Mouse (Mus musculus) cerebellum, postnatal 25 days (tissue): ENCODE measurements at regions not wholly inside any gene's neighbourhood (a gene's known extent, or its start where the extent isn't known, plus 50 kb on each side); places are given as distances from the start of the nearest gene placed in this dataset.
A peak's percentile ranks its signal among the peaks of the same experiment; 100 is the strongest.

Source experiments
- DNase-seq, 2 experiments: peaks; one replicate each; pipeline ENCODE4 v3.0.0; 2021; ENCODE audit warnings: mixed read lengths in 2 of 2

DNA sequence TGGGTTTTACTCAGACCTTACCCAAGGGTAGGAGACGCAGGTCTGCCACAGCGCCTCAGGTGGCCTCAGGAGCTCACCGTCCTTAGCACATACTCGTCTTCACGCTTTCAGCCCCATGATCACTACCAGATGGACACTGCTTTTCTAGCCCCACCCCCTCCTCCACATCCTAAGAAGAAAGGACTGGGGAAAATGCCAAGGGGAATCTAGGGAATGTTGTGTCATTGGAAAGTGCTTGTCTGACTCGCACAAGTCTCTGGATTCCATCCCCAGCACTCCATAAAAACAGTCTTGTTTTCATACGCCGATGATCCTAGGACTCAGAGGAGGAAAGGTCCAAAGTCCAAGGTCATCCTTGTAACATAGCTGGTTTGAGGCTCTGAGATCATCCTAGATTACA lies 192.4 kb upstream of the Noct start:
- no peak for DNase-seq

- no peak for DNase-seq
Observed at GRCm38 (mm10) chr3:51033292-51033691, 191.0 kb upstream of the Noct start.

DNA sequence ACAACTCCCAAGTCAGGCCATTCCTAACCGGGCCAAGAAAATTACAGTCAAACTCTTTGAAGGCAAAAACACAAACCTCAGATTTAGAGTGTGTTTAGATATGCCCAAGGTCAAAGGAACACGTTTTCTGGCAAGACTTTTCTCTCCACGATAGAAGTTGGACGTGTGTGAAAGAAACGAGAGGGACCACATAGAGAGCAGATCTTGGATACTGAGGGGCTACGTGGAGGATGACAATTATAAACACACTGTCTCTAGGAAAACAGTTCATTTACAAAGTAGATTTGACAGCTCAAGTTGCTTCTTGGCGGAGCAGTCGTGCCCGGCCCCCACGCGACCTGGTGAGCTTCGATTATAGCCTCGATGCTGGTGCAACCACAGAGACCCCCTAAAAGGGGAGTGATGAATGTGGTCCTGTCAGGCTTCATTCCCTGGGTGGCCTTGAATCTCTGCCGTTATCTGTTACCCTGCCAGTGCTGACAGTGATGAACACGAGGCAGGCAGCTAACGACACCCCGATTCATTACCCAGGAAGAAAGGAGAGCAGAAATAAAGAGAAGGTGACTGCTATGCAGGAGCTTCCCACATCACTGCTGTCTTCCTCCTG lies 187.4 kb upstream of the Noct start:
- no peak for DNase-seq

- DNase-seq, result no peak
Observed at GRCm38 (mm10) chr3:51042223-51042846, 181.9 kb upstream of the Noct start.

DNA sequence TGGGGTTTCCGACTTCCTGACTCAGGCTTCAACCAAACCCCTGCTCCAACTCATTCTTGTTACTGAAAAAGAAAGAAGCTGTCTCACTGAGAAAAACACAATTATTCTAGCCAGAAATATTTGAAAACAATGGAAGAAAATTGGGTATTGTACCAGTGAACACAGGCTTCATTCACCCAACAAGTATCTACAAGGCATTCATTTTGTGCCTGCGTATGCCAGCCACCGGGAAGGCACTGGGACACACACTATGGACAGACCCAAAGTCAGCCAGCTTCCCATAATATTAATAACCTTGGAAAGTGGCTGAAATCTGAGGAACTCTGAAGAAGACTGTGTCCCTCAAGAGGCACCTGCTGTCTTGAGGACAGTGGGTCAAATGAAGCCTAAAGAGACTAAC lies 175.5 kb upstream of the Noct start:
- DNase-seq, result no peak

- DNase-seq, result no peak
Observed at GRCm38 (mm10) chr3:51050156-51050555, 174.1 kb upstream of the Noct start.

GRCm38 (mm10) chr3:51055004-51055403 lies 169.2 kb upstream of the Noct start:
- no peak for DNase-seq

- DNase-seq, result no peak
Observed at GRCm38 (mm10) chr3:51064201-51064600, 160.0 kb upstream of the Noct start.

DNA sequence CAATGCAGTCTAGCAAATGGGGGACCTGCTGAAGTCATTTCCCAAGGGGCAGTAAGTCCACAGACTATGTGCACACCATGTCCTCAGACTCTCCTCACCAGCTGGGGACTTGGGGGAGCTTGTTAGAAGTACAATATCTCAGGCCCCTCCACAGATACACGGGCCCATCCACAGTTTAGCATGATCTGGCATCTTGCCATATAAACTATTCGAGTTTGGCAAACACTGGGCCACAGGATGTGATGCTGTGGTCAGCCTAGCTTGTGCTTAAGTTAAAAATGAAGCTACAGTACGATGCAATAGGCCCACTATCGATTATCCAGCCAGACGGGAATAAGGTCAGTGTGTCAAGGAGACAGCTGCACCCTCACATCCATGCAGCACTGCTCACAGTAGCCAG lies 157.9 kb upstream of the Noct start:
- DNase-seq, result no peak

DNA sequence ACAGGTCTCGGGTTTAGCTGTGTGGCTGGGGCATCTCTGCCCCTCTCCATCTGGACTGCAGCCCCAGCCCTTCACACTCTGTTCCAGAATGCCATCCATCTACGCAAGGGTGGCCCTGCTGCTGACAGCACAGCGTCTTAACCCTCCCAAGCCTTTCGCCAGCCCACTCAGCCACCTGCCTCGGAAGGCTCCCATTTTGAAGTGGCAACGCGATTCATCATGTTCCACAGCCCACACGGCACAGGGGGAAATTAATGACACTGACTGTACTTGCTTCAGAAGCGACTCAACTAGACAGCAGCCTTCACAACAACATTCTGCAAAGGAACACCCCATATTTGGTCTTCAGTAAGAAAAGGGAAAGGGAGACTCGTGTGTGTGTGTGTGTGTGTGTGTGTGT lies 151.8 kb upstream of the Noct start:
- DNase-seq, result no peak

GRCm38 (mm10) chr3:51073003-51073679 lies 151.1 kb upstream of the Noct start:
- DNase-seq, result no peak

DNA sequence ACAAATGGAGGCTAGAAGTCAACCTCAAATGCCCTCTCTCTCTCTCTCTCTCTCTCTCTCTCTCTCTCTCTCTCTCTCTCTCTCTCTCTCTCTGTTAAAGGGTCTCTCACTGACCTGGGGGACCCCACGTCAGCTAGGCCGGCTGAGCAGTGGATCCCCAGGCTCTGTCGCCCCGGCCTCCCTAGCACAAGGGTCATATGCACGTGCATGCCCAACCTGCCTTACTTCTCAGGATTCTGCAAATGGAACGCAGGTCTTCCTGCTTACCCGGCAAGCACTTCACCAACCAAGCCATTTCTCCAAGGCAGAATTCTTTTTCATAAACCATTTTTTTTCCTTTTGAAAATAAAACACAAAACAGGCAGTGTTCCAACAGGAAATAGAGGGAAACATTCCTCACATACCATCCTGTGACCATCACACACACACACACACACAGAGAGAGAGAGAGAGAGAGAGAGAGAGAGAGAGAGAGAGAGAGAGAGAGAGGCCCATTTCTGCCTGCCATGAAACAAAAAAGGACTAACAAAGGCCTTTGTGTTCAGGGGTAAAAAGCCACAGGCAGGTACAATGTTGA lies 150.4 kb upstream of the Noct start:
- DNase-seq, result no peak

- peak; percentile 51 to 60 for DNase-seq
Observed at GRCm38 (mm10) chr3:51075219-51075920, 148.9 kb upstream of the Noct start.

DNA sequence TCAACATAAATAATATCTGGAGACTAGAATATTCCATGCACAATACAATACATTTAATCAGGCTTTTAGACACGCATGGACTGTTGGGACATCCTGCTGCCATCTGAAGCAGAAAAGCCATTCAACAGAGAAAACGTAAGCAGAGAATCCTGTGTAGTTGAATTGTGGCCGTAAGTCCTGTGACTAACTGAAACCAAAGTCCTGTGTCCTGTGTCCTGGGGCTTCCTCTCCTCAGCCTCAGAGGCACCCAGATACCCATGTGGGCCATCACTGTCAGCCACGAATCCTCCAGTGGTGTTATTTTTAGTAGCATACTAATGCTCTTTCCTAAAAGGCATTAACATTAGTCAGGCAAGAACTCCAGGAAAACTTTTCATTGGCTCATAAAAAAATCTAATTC lies 145.8 kb upstream of the Noct start:
- DNase-seq, result no peak

DNA sequence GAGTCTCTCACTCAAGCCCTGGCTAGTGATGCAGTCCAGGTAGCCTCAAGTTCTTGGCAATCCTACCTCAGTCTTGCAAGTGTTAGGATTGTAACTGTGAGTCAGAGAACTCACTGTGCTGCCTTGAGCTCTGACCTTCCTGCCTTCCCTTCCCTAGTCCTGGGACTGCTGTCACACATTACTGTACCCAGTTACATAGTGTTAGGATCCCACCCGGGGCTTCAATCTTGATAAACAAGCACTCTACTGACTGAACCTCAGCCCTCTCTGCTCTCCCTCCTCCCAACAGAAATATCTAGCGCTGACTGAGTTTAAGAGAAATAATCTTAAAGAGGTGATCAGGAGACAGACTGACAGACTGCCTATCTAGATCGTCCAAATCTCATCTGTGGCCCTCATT lies 143.8 kb upstream of the Noct start:
- no peak for DNase-seq

- DNase-seq, result no peak
Observed at GRCm38 (mm10) chr3:51080855-51081254, 143.4 kb upstream of the Noct start.

DNA sequence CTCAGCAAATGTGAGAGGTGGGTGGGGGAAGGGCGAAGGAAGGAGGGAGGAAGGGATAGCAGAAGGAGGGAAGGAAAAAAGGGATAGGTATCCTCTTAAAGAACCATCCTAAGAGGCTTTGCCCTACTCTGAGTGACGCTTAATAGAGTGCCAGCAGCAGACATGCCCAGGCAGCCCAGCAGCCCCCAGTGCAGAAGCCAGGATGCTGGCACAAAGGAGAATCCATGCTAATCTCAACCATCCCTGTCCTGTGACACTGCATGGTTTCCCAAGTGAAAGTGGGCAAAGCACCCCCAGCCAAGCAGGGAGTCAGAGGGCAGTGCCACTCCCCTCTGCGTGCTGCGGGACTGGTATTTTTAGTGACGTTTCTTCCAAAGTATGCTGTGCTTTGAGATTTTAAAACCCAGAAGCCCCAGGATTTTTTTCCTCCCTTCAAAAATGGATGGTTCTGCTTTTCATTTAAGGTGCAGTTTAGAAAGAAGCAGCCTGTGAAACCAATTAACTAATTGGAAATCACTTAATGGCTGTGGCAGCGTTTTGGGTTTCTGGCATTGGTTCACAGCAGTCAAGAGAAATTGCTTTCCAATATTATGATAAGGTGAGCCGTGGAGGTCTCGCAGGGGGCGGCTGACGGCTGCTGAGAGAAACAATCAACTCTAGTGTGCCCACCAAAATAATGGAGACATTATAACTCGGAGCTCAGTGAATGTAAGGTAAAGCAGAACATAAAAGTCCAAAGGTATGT lies 141.2 kb upstream of the Noct start:
- no peak for DNase-seq

DNA sequence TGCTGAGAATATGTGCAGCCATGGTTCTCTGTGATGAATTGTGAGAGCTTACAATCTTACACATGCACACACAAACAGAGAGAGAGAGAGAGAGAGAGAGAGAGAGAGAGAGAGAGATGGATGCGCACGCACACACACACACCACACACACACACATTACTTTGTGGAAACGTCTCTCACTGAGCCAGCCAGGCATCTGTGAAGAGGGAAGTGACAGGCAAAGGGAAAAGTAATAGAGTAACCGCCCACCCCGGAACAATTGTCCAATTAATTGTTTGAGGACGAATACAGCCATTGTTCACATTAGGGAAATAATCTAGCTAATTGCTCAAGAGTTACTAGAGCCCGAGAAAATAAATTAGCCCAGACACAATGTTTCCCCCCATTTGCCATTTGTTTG lies 140.7 kb upstream of the Noct start:
- DNase-seq, result no peak

GRCm38 (mm10) chr3:51086441-51086849 lies 137.8 kb upstream of the Noct start:
- DNase-seq, result no peak

- no peak for DNase-seq
Observed at GRCm38 (mm10) chr3:51087076-51087475, 137.2 kb upstream of the Noct start.

DNA sequence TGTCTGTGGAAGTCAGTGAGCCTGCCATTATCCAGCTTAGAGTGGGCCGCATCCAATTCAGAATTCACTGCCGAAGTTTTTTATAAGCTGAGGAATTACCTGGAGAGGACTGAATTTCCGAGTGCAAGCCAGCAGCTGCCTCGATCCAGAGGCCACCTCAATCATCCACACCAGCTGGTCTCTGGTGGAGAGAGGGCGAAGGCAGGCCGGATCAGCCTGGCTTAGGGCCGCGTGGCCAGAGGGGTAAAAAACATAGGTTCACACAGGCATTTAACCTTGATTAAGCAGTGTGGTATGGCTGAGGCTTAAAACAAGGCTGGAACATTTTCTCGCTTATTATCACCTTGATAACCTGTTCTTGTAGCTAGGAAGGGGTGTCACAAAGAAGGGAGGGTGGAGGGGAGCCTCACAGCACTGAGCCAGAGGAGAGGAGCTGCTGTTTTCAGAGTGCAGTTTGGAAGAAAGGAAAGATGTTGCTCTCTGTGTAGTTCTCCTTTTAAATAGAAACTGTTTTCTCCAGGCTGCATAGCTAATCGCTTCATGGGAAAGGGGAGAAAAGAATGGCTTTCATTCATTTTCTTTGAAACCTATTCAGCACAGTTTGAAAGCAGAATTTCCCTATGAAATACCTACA lies 135.1 kb upstream of the Noct start:
- no peak for DNase-seq

DNA sequence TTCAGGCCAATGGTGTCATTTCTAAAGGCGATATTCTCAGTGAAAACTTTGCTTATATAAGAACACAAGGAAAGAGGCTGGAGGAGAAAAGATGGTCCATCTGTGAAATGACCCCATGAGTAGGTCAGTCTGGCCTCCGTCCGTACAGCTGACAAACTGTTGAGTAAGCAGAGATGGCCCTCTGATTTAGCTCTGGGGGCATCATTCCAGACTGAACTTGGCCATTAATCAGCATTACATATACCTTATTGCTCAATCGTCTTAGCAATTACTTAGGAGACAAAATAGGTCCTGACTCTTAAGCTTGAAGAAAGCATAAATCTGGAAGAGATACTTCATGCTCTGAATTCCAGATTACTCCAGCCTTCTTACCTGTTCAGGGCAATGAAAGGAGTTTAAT lies 132.8 kb upstream of the Noct start:
- DNase-seq, result no peak
